Mouse (Mus musculus): Measurements from ENCODE around the gene Ulk4. TPM values are rescaled to one million over a fixed set of nuclear protein-coding genes. Genes with fewer than 3 reads are reported as not detected.

The Ulk4 gene
- total RNA-seq, 2 experiments from 2014 or later: 0.24 to 2.0 TPM

DNA sequence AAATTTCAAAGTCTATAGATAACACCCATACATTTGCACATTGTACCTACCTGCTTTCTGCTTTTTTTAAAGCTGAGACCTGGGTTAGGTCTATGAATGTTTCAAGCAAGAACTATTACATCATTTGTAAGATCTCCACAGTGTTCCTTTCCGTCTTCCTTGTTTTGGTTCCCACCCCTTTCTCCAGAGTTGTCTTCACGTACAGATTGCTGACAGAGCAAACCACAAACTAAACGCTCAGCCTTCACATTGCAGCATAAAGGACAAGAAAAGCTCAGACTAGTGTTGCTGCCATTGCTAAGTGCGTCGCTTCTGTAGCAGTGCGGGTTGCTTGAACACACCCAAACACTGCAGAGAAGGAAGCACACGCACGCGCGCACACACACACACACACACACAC lies 11.7 kb downstream of the Ulk4 start:
- ATAC-seq (replicated peaks; ENCODE audit: low FRiP score, low TSS enrichment, poor library complexity, severe bottlenecking): no peak

DNA sequence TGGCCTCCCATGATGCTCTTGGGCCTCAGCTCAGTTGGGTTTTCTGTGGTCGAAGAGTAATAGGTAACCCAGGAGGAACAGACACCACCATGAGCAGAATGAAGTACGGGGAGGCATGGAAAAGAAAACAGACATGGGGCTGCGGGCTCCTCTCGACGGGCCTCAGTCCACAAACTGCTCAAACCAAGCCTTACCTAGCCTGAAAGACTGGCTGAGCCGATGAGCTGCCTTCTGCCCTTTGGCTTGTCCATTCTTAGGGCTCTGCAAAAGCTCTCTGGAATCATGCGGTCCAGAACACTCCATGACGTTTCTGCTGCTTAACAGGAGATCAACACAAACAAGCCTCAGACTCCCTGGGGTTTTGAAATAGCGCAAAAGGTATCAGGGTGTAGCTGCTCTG lies 19.9 kb downstream of the Ulk4 start:
- ATAC-seq (replicated peaks; ENCODE audit: low FRiP score, low TSS enrichment, poor library complexity, severe bottlenecking): no peak

GRCm38 (mm10) chr9:121254761-121255160 lies 22.2 kb downstream of the Ulk4 start:
- no peak for ATAC-seq (replicated peaks; ENCODE audit: low FRiP score, low TSS enrichment, poor library complexity, severe bottlenecking)

DNA sequence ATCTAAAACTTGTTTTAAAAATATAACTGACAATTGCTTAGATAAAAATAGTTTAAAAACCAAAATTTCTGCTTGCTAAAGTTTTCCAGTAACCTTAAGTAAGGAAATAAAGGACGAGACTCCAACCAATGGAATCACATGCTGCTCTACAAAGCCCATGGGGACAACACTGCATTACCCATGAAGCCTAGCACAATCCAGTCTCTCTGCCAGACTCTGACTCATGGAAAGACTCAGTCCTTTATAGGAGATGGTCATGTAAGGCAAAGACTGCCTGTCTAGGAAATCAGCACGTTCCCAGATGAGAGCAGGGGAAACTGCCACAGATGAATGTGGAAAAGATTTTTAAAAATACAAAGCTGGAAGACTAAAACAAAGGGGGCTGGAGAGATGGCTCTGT lies 23.0 kb downstream of the Ulk4 start:
- no peak for ATAC-seq (replicated peaks; ENCODE audit: low FRiP score, low TSS enrichment, poor library complexity, severe bottlenecking)

- ATAC-seq (replicated peaks; ENCODE audit: low FRiP score, low TSS enrichment, poor library complexity, severe bottlenecking): no peak
Measured at GRCm38 (mm10) chr9:121250854-121251253, 26.1 kb downstream of the Ulk4 start.

GRCm38 (mm10) chr9:121249805-121250204 lies 27.2 kb downstream of the Ulk4 start:
- ATAC-seq (replicated peaks; ENCODE audit: low FRiP score, low TSS enrichment, poor library complexity, severe bottlenecking): no peak

GRCm38 (mm10) chr9:121247956-121248775 lies 28.8 kb downstream of the Ulk4 start:
- ATAC-seq (replicated peaks; ENCODE audit: low FRiP score, low TSS enrichment, poor library complexity, severe bottlenecking): peak; percentile 60

GRCm38 (mm10) chr9:121247047-121247446 lies 29.9 kb downstream of the Ulk4 start:
- ATAC-seq (replicated peaks; ENCODE audit: low FRiP score, low TSS enrichment, poor library complexity, severe bottlenecking): no peak

DNA sequence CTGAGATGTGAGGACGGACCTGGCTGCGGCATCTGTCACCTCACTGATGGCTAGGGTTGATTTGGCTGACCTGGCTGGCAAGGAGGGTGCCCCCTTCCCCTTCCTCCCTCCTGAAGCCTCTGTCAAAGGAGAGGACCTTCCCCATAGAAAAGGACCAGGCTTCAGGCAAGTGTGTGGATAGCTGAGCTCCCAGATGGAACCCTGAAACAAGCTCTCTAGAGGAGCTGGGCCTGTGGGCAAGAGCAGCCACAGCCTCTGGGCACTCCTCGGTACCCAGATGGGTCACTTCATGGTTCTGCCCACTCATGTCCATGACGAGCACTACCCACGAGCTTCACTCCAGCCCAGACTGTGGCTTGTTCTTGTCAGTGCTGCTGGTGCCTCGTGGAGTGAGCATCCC lies 34.7 kb downstream of the Ulk4 start:
- no peak for ATAC-seq (replicated peaks; ENCODE audit: low FRiP score, low TSS enrichment, poor library complexity, severe bottlenecking)

DNA sequence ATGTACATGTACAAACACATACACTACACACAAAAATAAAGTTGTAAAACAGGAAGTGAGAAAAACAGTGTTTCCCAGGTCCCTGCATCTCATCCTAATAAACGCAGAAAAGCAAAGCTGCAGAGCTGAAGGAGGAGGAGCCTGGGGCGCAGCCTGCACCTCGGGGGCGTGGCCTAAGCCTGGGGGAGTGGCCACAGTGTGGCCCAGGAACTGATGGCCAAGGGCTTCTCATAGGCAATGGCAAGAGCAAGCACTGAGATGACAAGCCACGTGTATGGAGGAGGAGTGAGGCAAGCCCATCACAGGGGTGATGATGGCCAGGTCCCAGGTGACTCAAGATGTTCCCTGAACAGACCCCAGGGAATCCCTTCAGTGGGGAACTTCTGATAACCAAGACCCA lies 35.2 kb downstream of the Ulk4 start:
- ATAC-seq (replicated peaks; ENCODE audit: low FRiP score, low TSS enrichment, poor library complexity, severe bottlenecking): peak; percentile 91

GRCm38 (mm10) chr9:121241366-121241765 lies 35.6 kb downstream of the Ulk4 start:
- no peak for ATAC-seq (replicated peaks; ENCODE audit: low FRiP score, low TSS enrichment, poor library complexity, severe bottlenecking)

DNA sequence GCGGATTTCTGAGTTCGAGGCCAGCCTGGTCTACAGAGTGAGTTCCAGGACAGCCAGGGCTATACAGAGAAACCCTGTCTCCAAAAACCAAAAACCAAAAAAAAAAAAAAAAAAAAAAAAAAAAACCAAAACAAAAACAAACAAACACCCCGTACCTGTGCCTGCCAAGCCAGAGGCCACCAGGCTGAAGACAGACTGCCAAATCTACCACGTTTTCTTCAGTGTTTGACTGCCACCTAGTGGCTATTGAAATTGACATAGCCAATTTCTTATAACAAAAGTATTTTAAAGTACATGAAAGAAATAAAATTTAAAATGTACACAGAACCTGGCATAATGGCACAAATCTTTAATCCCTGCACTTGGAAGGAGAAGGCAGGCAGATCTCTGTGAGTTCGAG lies 36.8 kb downstream of the Ulk4 start:
- ATAC-seq (replicated peaks; ENCODE audit: low FRiP score, low TSS enrichment, poor library complexity, severe bottlenecking): peak; percentile 83

GRCm38 (mm10) chr9:121239571-121239970 lies 37.4 kb downstream of the Ulk4 start:
- no peak for ATAC-seq (replicated peaks; ENCODE audit: low FRiP score, low TSS enrichment, poor library complexity, severe bottlenecking)

- no peak for ATAC-seq (replicated peaks; ENCODE audit: low FRiP score, low TSS enrichment, poor library complexity, severe bottlenecking)
Measured at GRCm38 (mm10) chr9:121218636-121219035, 58.4 kb downstream of the Ulk4 start.

DNA sequence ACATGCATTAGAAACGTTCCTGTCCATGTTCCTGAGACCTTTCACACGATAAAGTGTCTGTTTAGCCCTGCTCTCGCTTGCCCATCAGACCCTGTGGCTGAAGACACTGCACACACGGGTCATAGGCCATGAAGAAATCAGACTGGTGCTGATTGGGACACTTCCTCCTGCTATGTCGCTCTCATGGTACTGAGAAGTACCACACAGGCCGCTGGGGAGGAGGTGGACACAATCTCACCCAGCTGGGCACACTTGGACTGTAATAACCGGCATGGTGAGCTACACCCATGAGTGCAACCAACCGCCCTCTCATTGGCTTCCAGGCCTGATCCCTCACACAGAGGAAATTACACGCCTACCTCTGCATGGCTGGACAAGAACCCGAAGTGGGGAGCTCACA lies 58.8 kb downstream of the Ulk4 start:
- ATAC-seq (replicated peaks; ENCODE audit: low FRiP score, low TSS enrichment, poor library complexity, severe bottlenecking): no peak

- no peak for ATAC-seq (replicated peaks; ENCODE audit: low FRiP score, low TSS enrichment, poor library complexity, severe bottlenecking)
Measured at GRCm38 (mm10) chr9:121217742-121218141, 59.3 kb downstream of the Ulk4 start.

DNA sequence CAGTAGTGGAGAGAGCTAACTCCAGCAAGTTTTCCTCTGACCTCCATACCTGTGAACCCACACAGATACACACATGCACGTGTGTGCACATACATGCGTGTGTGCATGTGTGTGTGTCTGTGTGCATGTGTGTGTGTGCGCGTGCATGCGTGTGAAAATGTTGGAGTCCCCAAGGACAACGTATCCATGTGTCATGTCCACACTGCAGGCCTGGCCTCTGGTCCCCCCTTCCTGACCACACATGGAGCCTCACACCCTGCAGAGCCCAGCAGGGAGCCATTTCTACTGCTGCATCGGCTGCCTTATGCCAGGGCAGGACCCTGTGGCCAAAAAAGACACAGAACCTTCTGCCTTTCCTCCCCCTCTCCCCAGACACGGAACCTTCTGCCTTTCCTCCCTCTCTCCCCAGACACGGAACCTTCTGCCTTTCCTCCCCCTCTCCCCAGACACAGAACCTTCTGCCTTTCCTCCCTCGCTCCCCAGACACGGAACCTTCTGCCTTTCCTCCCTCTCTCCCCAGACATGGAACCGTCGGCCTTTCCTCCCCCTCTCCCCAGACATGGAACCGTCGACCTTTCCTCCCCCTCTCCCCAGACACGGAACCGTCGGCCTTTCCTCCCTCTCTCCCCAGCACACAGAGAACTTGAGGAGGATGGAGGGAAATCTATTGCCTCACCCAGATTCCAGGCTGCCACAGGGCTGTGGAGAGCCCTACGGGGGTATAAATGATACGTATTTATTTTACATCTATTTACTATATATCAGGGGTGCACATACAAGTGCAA lies 60.3 kb downstream of the Ulk4 start:
- no peak for ATAC-seq (replicated peaks; ENCODE audit: low FRiP score, low TSS enrichment, poor library complexity, severe bottlenecking)

DNA sequence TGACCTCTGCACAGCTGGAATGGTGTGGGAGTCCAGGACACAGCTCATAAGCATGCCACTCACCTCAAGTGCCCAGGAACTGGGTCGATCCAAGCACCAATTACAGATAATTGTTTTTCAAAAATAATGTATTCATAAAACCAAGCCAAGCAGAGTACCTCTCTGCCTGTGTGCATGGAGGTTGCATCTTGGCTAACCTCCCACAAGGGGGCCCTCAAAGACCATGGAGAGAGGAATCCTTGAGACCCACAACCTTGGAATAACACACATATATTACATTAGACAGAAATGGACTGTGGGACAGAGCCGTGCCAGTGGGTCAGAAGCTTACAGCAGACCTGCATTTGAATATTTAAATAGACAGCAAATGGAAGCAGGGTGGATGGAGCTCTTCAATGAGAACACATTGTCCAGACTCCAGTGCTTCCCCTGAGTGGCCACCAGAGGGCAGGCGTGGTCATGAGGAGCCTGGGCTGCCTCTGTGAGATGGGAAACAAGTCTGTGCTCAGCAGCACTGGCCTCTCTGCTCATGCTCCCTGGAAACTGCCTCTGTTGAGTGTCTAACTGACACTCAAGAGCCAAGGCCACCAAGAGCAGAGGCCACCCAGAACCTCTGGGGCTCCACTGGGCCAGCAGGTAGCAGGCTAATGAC lies 61.5 kb downstream of the Ulk4 start:
- ATAC-seq (replicated peaks; ENCODE audit: low FRiP score, low TSS enrichment, poor library complexity, severe bottlenecking): peak; percentile 94

DNA sequence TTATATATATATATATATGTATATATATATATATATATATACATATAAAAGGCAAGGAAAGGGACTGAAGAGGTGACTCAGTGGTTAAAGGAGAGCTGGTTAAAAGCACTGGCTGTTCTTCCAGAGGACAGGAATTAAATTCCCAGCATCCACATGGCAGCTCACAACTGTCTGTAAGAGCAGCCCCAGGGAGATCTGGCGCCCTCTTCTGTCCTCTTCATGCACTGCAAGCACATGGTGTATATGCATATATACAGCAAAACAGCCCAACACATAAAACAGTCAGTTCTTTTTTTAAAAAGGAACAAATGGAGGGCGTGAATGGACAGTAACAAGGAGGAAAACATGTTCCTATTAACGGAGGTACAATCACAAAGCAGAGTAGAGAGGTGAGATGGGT lies 64.7 kb downstream of the Ulk4 start:
- no peak for ATAC-seq (replicated peaks; ENCODE audit: low FRiP score, low TSS enrichment, poor library complexity, severe bottlenecking)

DNA sequence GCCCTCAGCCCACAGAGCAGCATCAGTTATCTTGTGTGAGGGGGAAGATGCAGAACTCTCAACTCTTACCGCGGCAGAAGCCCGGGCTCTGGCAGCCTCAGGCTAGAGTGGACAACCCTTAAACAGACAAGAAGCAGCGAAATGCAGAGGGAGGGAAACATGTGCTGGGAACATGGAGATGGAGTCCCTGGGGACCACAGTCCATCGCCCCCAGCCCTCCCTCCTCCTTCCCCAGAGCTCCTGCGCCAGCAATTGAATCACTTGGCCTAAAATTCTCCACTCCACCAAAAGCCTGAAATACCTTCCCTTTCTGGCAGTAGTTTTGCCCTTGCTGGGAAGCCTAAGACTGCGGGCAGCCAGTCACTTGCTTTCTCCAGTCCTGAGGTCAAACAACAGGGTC lies 72.0 kb downstream of the Ulk4 start:
- ATAC-seq (replicated peaks; ENCODE audit: low FRiP score, low TSS enrichment, poor library complexity, severe bottlenecking): no peak
